Mouse (Mus musculus) megakaryocyte-erythroid progenitor cell, adult 5-6 weeks (primary cell): ENCODE data around the gene Adcy9. TPM values are rescaled to one million over a fixed set of nuclear protein-coding genes. Genes with fewer than 3 reads are reported as not detected.

Experiments used
- total RNA-seq, 2 experiments: library from RNA; stranded (forward) in 1 of 2; stranded (reverse) in 1 of 2; fragments of 200-1000, 215-1000 nt in 1 of 2; fragments of >200 nt in 1 of 2; fragmentation: Nextera tagmentation in 1 of 2; gene quantifications; 2 replicates each; pipeline ENCODE4 v1.2.3; 2014 to 2017

Gene Adcy9
- total RNA-seq, 2 experiments from 2014 or later, result 3.3 to 4.7 TPM

Other genes with a start within 250 kb of the Adcy9 start
- gene Crebbp, start 206.5 kb downstream of the Adcy9 start, total RNA-seq (2014; fragmentation: Nextera tagmentation), result 39.7 and 41.0 TPM in 2 replicates
- 10.2 and 14.4 TPM in 2 replicates for gene Crebbp, start 206.5 kb downstream of the Adcy9 start, total RNA-seq (2017)
- gene Srl, start 121.3 kb upstream of the Adcy9 start, total RNA-seq (2014; fragmentation: Nextera tagmentation), result 2.3 and 9.7 TPM in 2 replicates
- 6.9 and 9.5 TPM in 2 replicates for gene Srl, start 121.3 kb upstream of the Adcy9 start, total RNA-seq (2017)
- 31.4 and 38.4 TPM in 2 replicates for gene Tfap4, start 139.4 kb upstream of the Adcy9 start, total RNA-seq (2014; fragmentation: Nextera tagmentation)
- gene Tfap4, start 139.4 kb upstream of the Adcy9 start, total RNA-seq (2017), result 47.3 and 69.9 TPM in 2 replicates
- 2.0 TPM in 1 of 2 replicates, not detected in the other for gene Glis2, start 174.2 kb upstream of the Adcy9 start, total RNA-seq (2014; fragmentation: Nextera tagmentation)
- 0.33 TPM in 1 of 2 replicates, not detected in the other for gene Glis2, start 174.2 kb upstream of the Adcy9 start, total RNA-seq (2017)
- gene Pam16, start 204.5 kb upstream of the Adcy9 start, total RNA-seq (2014; fragmentation: Nextera tagmentation), result 76.0 and 100 TPM in 2 replicates
- 18.2 and 24.0 TPM in 2 replicates for gene Pam16, start 204.5 kb upstream of the Adcy9 start, total RNA-seq (2017)
- not detected in 2 replicates for gene Vasn, start 219.4 kb upstream of the Adcy9 start, total RNA-seq (2014; fragmentation: Nextera tagmentation)
- 0.38 and 0.65 TPM in 2 replicates for gene Vasn, start 219.4 kb upstream of the Adcy9 start, total RNA-seq (2017)
- gene Dnaja3, start 219.5 kb upstream of the Adcy9 start, total RNA-seq (2014; fragmentation: Nextera tagmentation), result 56.5 and 81.2 TPM in 2 replicates
- 71.0 and 106 TPM in 2 replicates for gene Dnaja3, start 219.5 kb upstream of the Adcy9 start, total RNA-seq (2017)